Mouse (Mus musculus) limb, embryonic 14.5 days (tissue): ENCODE results near the gene Clic3. TPM values are rescaled to one million over a fixed set of nuclear protein-coding genes. Genes with fewer than 3 reads are reported as not detected.

ENCODE experiments used
- ATAC-seq: fragments of 200-750 bp; cut with Nextera tagmentation; 2 replicates; pipeline ENCODE4 v1.8.0; 2017; ENCODE audit warnings: low read depth, moderate number of reproducible peaks, moderate TSS enrichment; ENCODE audit not compliant: low FRiP score
- DNase-seq: peaks from one replicate; pipeline ENCODE4 v3.0.0-alpha.2; 2015; ENCODE audit warnings: low spot score
- H3K27ac ChIP-seq: fragments of 300-500 bp; sonication (generic); replicated peaks from 2 replicates; pipeline ENCODE4 v1.5.1; 2014; ENCODE audit warnings: low read depth, mild to moderate bottlenecking, low read length, moderate library complexity, mixed read lengths
- H3K27me3 ChIP-seq: fragments of 300-500 bp; sonication (generic); 2 replicates; pipeline ENCODE4 v1.6.1; 2014; ENCODE audit warnings: low read length, mixed read lengths; ENCODE audit not compliant: control insufficient read depth, insufficient read depth
- H3K36me3 ChIP-seq: fragments of 300-500 bp; sonication (generic); 2 replicates; pipeline ENCODE4 v1.6.1; 2014; ENCODE audit warnings: mild to moderate bottlenecking, low read length, moderate library complexity, mixed read lengths; ENCODE audit not compliant: control insufficient read depth, insufficient read depth
- H3K4me1 ChIP-seq: fragments of 300-500 bp; sonication (generic); 2 replicates; pipeline ENCODE4 v1.6.1; 2014; ENCODE audit warnings: antibody characterized with exemption, low read length, mixed read lengths; ENCODE audit not compliant: control insufficient read depth, insufficient read depth
- H3K4me2 ChIP-seq: fragments of 300-500 bp; sonication (generic); replicated peaks from 2 replicates; pipeline ENCODE4 v1.6.1; 2014; ENCODE audit warnings: low read depth, mild to moderate bottlenecking, low read length, moderate library complexity; ENCODE audit not compliant: severe bottlenecking
- H3K4me3 ChIP-seq: fragments of 300-500 bp; sonication (generic); replicated peaks from 2 replicates; pipeline ENCODE4 v1.5.1; 2014; ENCODE audit warnings: low read length
- H3K9ac ChIP-seq: fragments of 300-500 bp; sonication (generic); 2 replicates; pipeline ENCODE4 v1.6.1; 2014; ENCODE audit warnings: mild to moderate bottlenecking, low read depth, low read length, moderate library complexity; ENCODE audit not compliant: severe bottlenecking
- H3K9me3 ChIP-seq: fragments of 300-500 bp; sonication (generic); 2 replicates; pipeline ENCODE4 v1.6.1; 2016; ENCODE audit warnings: low read length; ENCODE audit not compliant: control insufficient read depth
- POLR2A ChIP-seq: fragments of 200-500 bp; IDR thresholded peaks from 2 replicates; pipeline ENCODE4 v1.8.0; 2012; ENCODE audit warnings: inconsistent platforms, mild to moderate bottlenecking, moderate library complexity, borderline replicate concordance; ENCODE audit not compliant: insufficient read depth, insufficient read length; ENCODE audit errors: extremely low read depth
- WGBS: fragments of 180-500 bp; shearing (Covaris S2); extraction: QIAGEN DNeasy Blood & Tissue Kit; methylation state at CpG from one replicate; pipeline ENCODE4 v1.1.7; 2014; 5-methylcytosine and 5-hydroxymethylcytosine counted together
- polyA plus RNA-seq, 2 experiments: library from polyadenylated mRNA; depleted of rRNA in 1 of 2; stranded (reverse) in 1 of 2; unstranded in 1 of 2; fragments of >200 nt; fragmentation: Nextera tagmentation in 1 of 2; extraction: Ambion mirVana in 1 of 2; gene quantifications; 2 replicates each; pipeline versions ENCODE4 v1.2.1 to v1.2.3; 2012 to 2014

Gene Clic3
- polyA plus RNA-seq, 2 experiments: 10.9 to 22.5 TPM

DNA sequence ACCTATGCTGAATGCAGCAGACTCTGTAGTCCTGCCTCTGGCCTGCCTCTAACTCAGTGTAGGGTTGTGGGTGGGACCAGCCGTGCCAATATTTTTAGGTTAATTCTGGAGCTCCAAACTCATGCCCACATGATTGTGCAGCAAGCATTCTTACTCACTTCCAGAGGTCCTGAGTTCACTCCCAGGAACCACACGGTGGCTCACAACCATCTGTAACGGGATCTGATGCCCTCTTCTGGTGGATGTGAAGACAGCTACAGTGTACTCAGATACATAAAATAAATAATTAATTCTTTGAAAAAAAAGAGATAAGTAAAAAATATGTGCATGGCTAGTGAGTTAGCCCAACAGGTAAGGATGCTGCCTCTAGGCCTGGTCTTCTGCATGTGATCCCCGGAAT, 39.8 kb downstream of the Clic3 start:
- H3K36me3 ChIP-seq: no peaks in the 10 kb centered on the region
- H3K27me3 ChIP-seq: no peaks in the 10 kb centered on the region
- H3K27ac ChIP-seq: no peak overlapping the region
- no peak overlapping the region for H3K9ac ChIP-seq
- H3K4me3 ChIP-seq: no peak overlapping the region
- no peak overlapping the region for H3K4me2 ChIP-seq
- ATAC-seq (no peak), DNase-seq (no peak)
- H3K9me3 ChIP-seq: no peaks in the 10 kb centered on the region
- peaks cover 2% of the 10 kb centered on the region for H3K4me1 ChIP-seq
- whole genome bisulfite sequencing: 44% methylated on average over 4 of the region's 4 CpGs
- TF ChIP-seq POLR2A: no peak

DNA sequence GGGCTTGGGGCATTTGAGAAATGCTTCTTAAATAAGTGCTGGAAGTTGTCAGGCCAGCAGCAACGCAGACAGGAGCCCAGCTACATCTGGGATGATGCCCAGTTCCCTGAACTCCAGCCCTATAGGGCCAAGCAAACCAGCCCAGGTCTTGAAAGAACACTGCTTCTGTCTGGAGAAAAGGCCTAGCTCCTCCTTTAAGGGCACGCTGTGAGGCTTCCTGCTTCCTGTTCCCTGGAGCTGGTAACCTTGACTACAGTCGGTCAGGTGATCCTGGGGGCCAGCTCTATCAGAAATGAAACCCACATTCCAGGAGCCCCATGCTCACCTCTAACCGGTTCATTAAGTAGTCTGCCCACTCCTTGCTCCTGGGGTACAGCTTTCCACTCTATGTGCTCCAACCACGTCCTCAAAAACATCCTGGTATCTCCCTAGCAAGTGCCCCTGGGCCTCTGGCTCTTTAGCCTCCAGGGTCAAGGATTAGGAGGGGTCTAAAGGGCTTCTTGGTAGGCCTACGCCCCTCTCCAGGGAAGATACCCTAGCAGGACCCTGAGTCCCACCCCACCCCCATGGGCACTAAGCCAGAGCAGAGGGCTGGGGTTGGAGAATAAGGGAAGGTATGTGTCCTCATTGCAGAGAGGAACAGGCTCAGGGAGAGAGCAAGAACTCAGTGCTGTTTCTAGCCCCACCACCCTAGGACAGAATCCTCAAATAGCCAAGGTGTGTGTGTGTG, 41.4 kb downstream of the Clic3 start:
- ATAC-seq (no peak), DNase-seq (no peak)
- H3K4me1 ChIP-seq: peaks cover 8% of the 10 kb centered on the region
- H3K27me3 ChIP-seq: no peaks in the 10 kb centered on the region
- no peak overlapping the region for H3K9ac ChIP-seq
- H3K27ac ChIP-seq: no peak overlapping the region; the same call in 1 of the 2 replicates
- H3K4me3 ChIP-seq: no peak overlapping the region
- WGBS: 42% methylated on average over 6 of the region's 6 CpGs
- no peak for TF ChIP-seq POLR2A
- H3K4me2 ChIP-seq: no peak overlapping the region
- peaks cover 5% of the 10 kb centered on the region; the same call in 1 of the 2 replicates for H3K36me3 ChIP-seq
- no peaks in the 10 kb centered on the region for H3K9me3 ChIP-seq

DNA sequence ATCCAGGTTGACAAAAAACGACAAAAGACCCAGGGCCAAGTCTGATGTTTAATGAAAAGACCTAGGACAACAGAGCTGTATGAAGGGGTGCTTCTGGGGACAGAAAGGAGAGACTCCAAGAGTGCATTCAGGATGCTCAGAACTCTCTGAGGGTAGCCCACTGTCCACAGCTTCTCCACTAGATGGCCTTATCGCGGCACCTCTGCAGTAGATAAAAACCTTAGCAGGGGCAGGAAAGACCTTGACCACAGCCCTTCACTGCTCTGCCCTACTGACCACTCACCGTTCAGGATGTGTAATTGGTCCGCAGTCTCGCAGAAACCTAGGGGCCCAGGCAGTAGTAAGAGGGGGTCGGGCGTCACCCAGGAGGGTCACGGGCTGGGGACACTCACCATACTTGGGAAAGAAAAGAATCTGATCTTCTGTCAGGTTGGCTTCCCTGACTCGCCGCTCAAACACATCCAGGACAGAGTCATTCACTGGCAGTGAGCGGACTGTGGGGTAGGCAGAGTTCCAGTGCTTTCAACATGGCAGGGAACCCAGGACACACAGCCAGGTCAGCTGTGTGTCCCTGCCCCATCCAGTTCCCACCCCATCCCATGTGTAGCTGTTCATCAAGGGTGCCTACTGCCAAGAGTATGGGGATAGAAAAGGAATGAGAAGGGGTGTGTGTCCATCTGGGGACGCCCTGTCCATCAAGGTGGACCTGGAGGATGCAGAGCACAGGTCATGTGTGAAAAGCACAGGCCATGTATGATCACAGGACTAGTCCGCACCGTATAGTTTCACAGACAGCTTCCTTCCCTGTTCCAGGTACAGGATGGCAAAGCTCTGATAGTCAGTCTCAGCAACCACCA, 42.2 kb downstream of the Clic3 start:
- H3K36me3 ChIP-seq: peaks cover 14% of the 10 kb centered on the region
- peaks cover 8% of the 10 kb centered on the region for H3K4me1 ChIP-seq
- no peaks in the 10 kb centered on the region for H3K27me3 ChIP-seq
- H3K27ac ChIP-seq: no peak overlapping the region
- ATAC-seq: no peak
- no peak overlapping the region for H3K4me3 ChIP-seq
- H3K4me2 ChIP-seq: no peak overlapping the region
- WGBS: 63% methylated on average over 15 of the region's 15 CpGs
- TF ChIP-seq POLR2A: no peak
- no peak for DNase-seq
- no peaks in the 10 kb centered on the region for H3K9me3 ChIP-seq
- H3K9ac ChIP-seq: no peak overlapping the region

DNA sequence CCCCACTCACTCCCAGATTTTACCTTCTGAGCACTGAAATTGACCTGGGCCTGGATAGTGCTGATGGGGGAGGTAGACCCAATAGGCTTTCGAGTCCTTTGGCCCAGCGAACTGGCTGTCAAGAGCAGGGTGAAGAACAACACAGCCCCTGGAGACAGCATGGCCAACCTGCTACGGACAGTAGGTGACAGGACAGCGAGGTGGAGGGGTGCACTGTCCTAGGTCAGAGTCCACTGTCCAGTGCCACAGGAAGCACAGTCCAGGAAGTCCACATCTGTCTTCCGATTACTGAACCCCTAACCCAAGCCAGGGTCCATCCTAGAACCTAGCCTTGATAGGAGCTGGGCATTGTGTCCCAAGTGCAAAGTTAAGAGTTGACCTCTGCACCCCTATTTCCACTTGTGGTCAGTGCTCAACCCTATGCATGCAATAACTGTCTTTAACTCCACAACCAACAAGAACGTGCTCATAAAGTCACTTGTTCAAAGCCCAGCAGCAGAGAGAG, 43.5 kb downstream of the Clic3 start:
- Histone ChIP-seq H3K4me3 (peak overlapping the region; percentile 93), H3K27me3 (no peaks in the 10 kb centered on the region), H3K9me3 (no peaks in the 10 kb centered on the region), H3K27ac (0 out of 2 replicates have a peak overlapping the region, but pooled peaks have one; percentile 38), H3K4me1 (peaks cover 8% of the 10 kb centered on the region), H3K36me3 (peaks cover 26% of the 10 kb centered on the region), H3K4me2 (peak overlapping the region; percentile 61), H3K9ac (peak overlapping the region; percentile 96)
- TF ChIP-seq POLR2A: no peak
- WGBS: 66% methylated on average over 6 of the region's 6 CpGs
- peak; percentile 0; the same call in 1 of the 2 replicates for ATAC-seq
- DNase-seq: no peak
